Comparison of ENCODE assay signal across 13 mouse cellular contexts in genomic region chr7:132731558-132731957, GRCm38 (mm10).
DNase-seq lines count a peak whose midpoint lies in the region; ATAC-seq and TF ChIP-seq lines count a peak whose summit lies in the region.
"Had no signal": no experiment of that assay in that cellular context is flagged by ENCODE, and none has a peak within 500 bp of the region (broad histone marks: within the 10 kb centered on the region; RNA-seq: fewer than 3 reads in every experiment).

No protein-coding gene starts in this region.

- no peaks in the 10 kb centered on the region for H3K27me3 ChIP-seq in hindbrain, postnatal 0 days (ENCODE audit: insufficient read depth, low read length)

- no peak for DNase-seq in gastrocnemius, adult 2 months
- no peak for DNase-seq in gastrocnemius, postnatal 14 days
- peak; percentile 55 for DNase-seq in testis, postnatal 14 days (ENCODE audit: low spot score)
- no peak for DNase-seq in testis, postnatal 10 days (ENCODE audit: low spot score)
- no peak for DNase-seq in hindbrain, postnatal 0 days (ENCODE audit: low spot score)
- no peak for DNase-seq in cerebellum, postnatal 14 days
- DNase-seq in right cerebral cortex, postnatal 4 days = no peak
- no peak for DNase-seq in thymus, postnatal 36 days
- DNase-seq: gastrocnemius, postnatal 25 days; heart, postnatal 36 days; kidney, postnatal 10 days; thymus, adult 2 months had no signal

- intact Hi-C loops in gastrocnemius, adult 2 months (cut with DNase I) = loop anchor here (5.0 kb wide), 1 partner anchor 74 kb away; no protein-coding TSS in a partner anchor
- intact Hi-C loops in gastrocnemius, postnatal 14 days (cut with DNase I; ENCODE audit: low total_unique reads) = no loop called here

- no peaks in the 10 kb centered on the region for H3K9me3 ChIP-seq in hindbrain, postnatal 0 days (ENCODE audit: low read length)
- H3K9me3 ChIP-seq: limb, embryonic 10.5 days had no signal

- H3K4me2 ChIP-seq in hindbrain, postnatal 0 days (ENCODE audit: low read depth, low read length) = no peak overlapping the region

- H3K36me3 ChIP-seq in hindbrain, postnatal 0 days (ENCODE audit: insufficient read depth, low read length) = no peaks in the 10 kb centered on the region

- peaks cover 44% of the 10 kb centered on the region for H3K4me1 ChIP-seq in hindbrain, postnatal 0 days (ENCODE audit: insufficient read depth, low read length)

- 38% methylated on average over 6 of the region's 6 CpGs for WGBS in hindbrain, postnatal 0 days

- no peak for TF ChIP-seq CTCF in gastrocnemius, adult 2 months (IDR thresholded peaks at IDR 0.05)
- TF ChIP-seq CTCF in hindbrain, postnatal 0 days (IDR thresholded peaks at IDR 0.05; ENCODE audit: low read depth) = no peak

- ATAC-seq in hindbrain, postnatal 0 days = no peak

- H3K27ac ChIP-seq in gastrocnemius, adult 2 months = peak overlapping the region; percentile 66
- peak overlapping the region; percentile 70; the same call in 1 of the 2 replicates for H3K27ac ChIP-seq in hindbrain, postnatal 0 days
- H3K27ac ChIP-seq: limb, embryonic 10.5 days had no signal

- no peak overlapping the region for H3K9ac ChIP-seq in hindbrain, postnatal 0 days (replicated peaks; ENCODE audit: low read length)

- H3K4me3 ChIP-seq in gastrocnemius, adult 2 months = no peak overlapping the region
- H3K4me3 ChIP-seq in hindbrain, postnatal 0 days (ENCODE audit: low read length) = no peak overlapping the region
- H3K4me3 ChIP-seq: limb, embryonic 10.5 days had no signal
